Mouse (Mus musculus): ENCODE measurements at regions not wholly inside any gene's neighbourhood (a gene's known extent, or its start where the extent isn't known, plus 50 kb on each side); places are given as distances from the start of the nearest gene placed in this dataset.

- Histone ChIP-seq H3K4me1 (ENCODE audit: control insufficient read depth in 2 of 2, insufficient read depth in 2 of 2, low read length in 2 of 2, poor library complexity in 1 of 2) (no peaks in the 10 kb centered on the region), H3K36me3 (ENCODE audit: control insufficient read depth, insufficient read depth, low read length, poor library complexity, severe bottlenecking) (no peaks in the 10 kb centered on the region), H3K9ac (ENCODE audit: insufficient read depth, low read depth, low read length, poor library complexity, severe bottlenecking) (no peak overlapping the region), H3K4me3 (ENCODE audit: insufficient read depth in 1 of 2, low read depth in 1 of 2, low read length in 2 of 2, poor library complexity in 1 of 2, severe bottlenecking in 1 of 2) (no peak overlapping the region), H3K27ac (ENCODE audit: insufficient read depth, low read depth, low read length, poor library complexity, severe bottlenecking) (no peak overlapping the region), H3K9me3 (ENCODE audit: control insufficient read depth, insufficient read depth, low read depth, low read length) (no peaks in the 10 kb centered on the region)
- in situ Hi-C loops (cut with MboI; ENCODE audit: low sequenced_read_pairs in 2 of 2, unreplicated experiment in 2 of 2): no loop called here
- DNase-seq (ENCODE audit: low read depth, low spot score): no peak
- no peak for TF ChIP-seq ZNF384 (IDR thresholded peaks at IDR 0.05; ENCODE audit: low read depth, low read length)
- TF ChIP-seq HCFC1 (IDR thresholded peaks at IDR 0.05; ENCODE audit: borderline replicate concordance, insufficient read depth, low read length): no peak
- TF ChIP-seq ZC3H11A (IDR thresholded peaks at IDR 0.05; ENCODE audit: borderline replicate concordance, low read depth, low read length): no peak
- TF ChIP-seq MAFK (IDR thresholded peaks at IDR 0.05; ENCODE audit: insufficient read depth, low read depth, low read length): no peak
- no peak for TF ChIP-seq CHD2 (IDR thresholded peaks at IDR 0.05; ENCODE audit: low read depth, low read length)
Observed at GRCm38 (mm10) chr8:109105693-109106092, 388.1 kb upstream of the Pmfbp1 start.

- H3K4me3 ChIP-seq (ENCODE audit: insufficient read depth in 1 of 2, low read depth in 1 of 2, low read length in 2 of 2, poor library complexity in 1 of 2, severe bottlenecking in 1 of 2): no peak overlapping the region
- no peak overlapping the region for H3K9ac ChIP-seq (ENCODE audit: insufficient read depth, low read depth, low read length, poor library complexity, severe bottlenecking)
- H3K9me3 ChIP-seq (ENCODE audit: control insufficient read depth, insufficient read depth, low read depth, low read length): no peaks in the 10 kb centered on the region
- no peaks in the 10 kb centered on the region for H3K4me1 ChIP-seq (ENCODE audit: control insufficient read depth in 2 of 2, insufficient read depth in 2 of 2, low read length in 2 of 2, poor library complexity in 1 of 2)
- H3K27ac ChIP-seq (ENCODE audit: insufficient read depth, low read depth, low read length, poor library complexity, severe bottlenecking): no peak overlapping the region
- DNase-seq (ENCODE audit: low read depth, low spot score): no peak
- TF ChIP-seq ZC3H11A (IDR thresholded peaks at IDR 0.05; ENCODE audit: borderline replicate concordance, low read depth, low read length): no peak
- TF ChIP-seq CHD2 (IDR thresholded peaks at IDR 0.05; ENCODE audit: low read depth, low read length): no peak
- TF ChIP-seq ZNF384 (IDR thresholded peaks at IDR 0.05; ENCODE audit: low read depth, low read length): no peak
- TF ChIP-seq HCFC1 (IDR thresholded peaks at IDR 0.05; ENCODE audit: borderline replicate concordance, insufficient read depth, low read length): no peak
- no peak for TF ChIP-seq MAFK (IDR thresholded peaks at IDR 0.05; ENCODE audit: insufficient read depth, low read depth, low read length)
- in situ Hi-C loops (cut with MboI; ENCODE audit: low sequenced_read_pairs in 2 of 2, unreplicated experiment in 2 of 2): no loop called here
- H3K36me3 ChIP-seq (ENCODE audit: control insufficient read depth, insufficient read depth, low read length, poor library complexity, severe bottlenecking): no peaks in the 10 kb centered on the region
Observed at GRCm38 (mm10) chr8:109106971-109107370, 386.9 kb upstream of the Pmfbp1 start.

GRCm38 (mm10) chr8:109107762-109108161 is 386.1 kb upstream of the Pmfbp1 start:
- in situ Hi-C loops (cut with MboI; ENCODE audit: low sequenced_read_pairs in 2 of 2, unreplicated experiment in 2 of 2): no loop called here
- no peaks in the 10 kb centered on the region for H3K9me3 ChIP-seq (ENCODE audit: control insufficient read depth, insufficient read depth, low read depth, low read length)
- TF ChIP-seq CHD2 (IDR thresholded peaks at IDR 0.05; ENCODE audit: low read depth, low read length) (no peak), HCFC1 (IDR thresholded peaks at IDR 0.05; ENCODE audit: borderline replicate concordance, insufficient read depth, low read length) (no peak), MAFK (IDR thresholded peaks at IDR 0.05; ENCODE audit: insufficient read depth, low read depth, low read length) (no peak), ZNF384 (IDR thresholded peaks at IDR 0.05; ENCODE audit: low read depth, low read length) (no peak), ZC3H11A (IDR thresholded peaks at IDR 0.05; ENCODE audit: borderline replicate concordance, low read depth, low read length) (no peak)

GRCm38 (mm10) chr8:109109390-109109789 is 384.4 kb upstream of the Pmfbp1 start:
- Histone ChIP-seq H3K9ac (ENCODE audit: insufficient read depth, low read depth, low read length, poor library complexity, severe bottlenecking) (no peak overlapping the region), H3K4me1 (ENCODE audit: control insufficient read depth in 2 of 2, insufficient read depth in 2 of 2, low read length in 2 of 2, poor library complexity in 1 of 2) (no peaks in the 10 kb centered on the region), H3K27ac (ENCODE audit: insufficient read depth, low read depth, low read length, poor library complexity, severe bottlenecking) (no peak overlapping the region), H3K36me3 (ENCODE audit: control insufficient read depth, insufficient read depth, low read length, poor library complexity, severe bottlenecking) (no peaks in the 10 kb centered on the region), H3K9me3 (ENCODE audit: control insufficient read depth, insufficient read depth, low read depth, low read length) (no peaks in the 10 kb centered on the region), H3K4me3 (ENCODE audit: insufficient read depth in 1 of 2, low read depth in 1 of 2, low read length in 2 of 2, poor library complexity in 1 of 2, severe bottlenecking in 1 of 2) (no peak overlapping the region)
- no peak for TF ChIP-seq ZNF384 (IDR thresholded peaks at IDR 0.05; ENCODE audit: low read depth, low read length)
- no peak for TF ChIP-seq HCFC1 (IDR thresholded peaks at IDR 0.05; ENCODE audit: borderline replicate concordance, insufficient read depth, low read length)
- DNase-seq (ENCODE audit: low read depth, low spot score): no peak
- in situ Hi-C loops (cut with MboI; ENCODE audit: low sequenced_read_pairs in 2 of 2, unreplicated experiment in 2 of 2): no loop called here

More at GRCm38 (mm10) chr8:109107762-109108161, 386.1 kb upstream of the Pmfbp1 start:
- H3K36me3 ChIP-seq (ENCODE audit: control insufficient read depth, insufficient read depth, low read length, poor library complexity, severe bottlenecking): no peaks in the 10 kb centered on the region
- no peak overlapping the region for H3K27ac ChIP-seq (ENCODE audit: insufficient read depth, low read depth, low read length, poor library complexity, severe bottlenecking)
- no peak overlapping the region for H3K9ac ChIP-seq (ENCODE audit: insufficient read depth, low read depth, low read length, poor library complexity, severe bottlenecking)
- no peak for DNase-seq (ENCODE audit: low read depth, low spot score)
- H3K4me3 ChIP-seq (ENCODE audit: insufficient read depth in 1 of 2, low read depth in 1 of 2, low read length in 2 of 2, poor library complexity in 1 of 2, severe bottlenecking in 1 of 2): no peak overlapping the region
- no peaks in the 10 kb centered on the region for H3K4me1 ChIP-seq (ENCODE audit: control insufficient read depth in 2 of 2, insufficient read depth in 2 of 2, low read length in 2 of 2, poor library complexity in 1 of 2)

GRCm38 (mm10) chr8:109121776-109122175 is 372.1 kb upstream of the Pmfbp1 start:
- Histone ChIP-seq H3K9ac (ENCODE audit: insufficient read depth, low read depth, low read length, poor library complexity, severe bottlenecking) (no peak overlapping the region), H3K4me3 (ENCODE audit: insufficient read depth in 1 of 2, low read depth in 1 of 2, low read length in 2 of 2, poor library complexity in 1 of 2, severe bottlenecking in 1 of 2) (no peak overlapping the region), H3K27ac (ENCODE audit: insufficient read depth, low read depth, low read length, poor library complexity, severe bottlenecking) (no peak overlapping the region), H3K9me3 (ENCODE audit: control insufficient read depth, insufficient read depth, low read depth, low read length) (no peaks in the 10 kb centered on the region), H3K36me3 (ENCODE audit: control insufficient read depth, insufficient read depth, low read length, poor library complexity, severe bottlenecking) (no peaks in the 10 kb centered on the region), H3K4me1 (ENCODE audit: control insufficient read depth in 2 of 2, insufficient read depth in 2 of 2, low read length in 2 of 2, poor library complexity in 1 of 2) (no peaks in the 10 kb centered on the region)
- no peak for DNase-seq (ENCODE audit: low read depth, low spot score)
- in situ Hi-C loops (cut with MboI; ENCODE audit: low sequenced_read_pairs in 2 of 2, unreplicated experiment in 2 of 2): no loop called here
- no peak for TF ChIP-seq ZC3H11A (IDR thresholded peaks at IDR 0.05; ENCODE audit: borderline replicate concordance, low read depth, low read length)
- TF ChIP-seq MAFK (IDR thresholded peaks at IDR 0.05; ENCODE audit: insufficient read depth, low read depth, low read length): no peak
- TF ChIP-seq ZNF384 (IDR thresholded peaks at IDR 0.05; ENCODE audit: low read depth, low read length): no peak
- TF ChIP-seq HCFC1 (IDR thresholded peaks at IDR 0.05; ENCODE audit: borderline replicate concordance, insufficient read depth, low read length): no peak
- TF ChIP-seq CHD2 (IDR thresholded peaks at IDR 0.05; ENCODE audit: low read depth, low read length): no peak
